Mouse (Mus musculus) bone marrow macrophage, adult 2 months (primary cell): ENCODE data around the gene Uts2.

Experiments
- CTCF ChIP-seq: IDR thresholded peaks from 2 replicates; pipeline ENCODE4 v1.5.1; 2012; ENCODE audit warnings: low read depth, mild to moderate bottlenecking, low read length, moderate library complexity
- POLR2A ChIP-seq: IDR thresholded peaks from 2 replicates; pipeline ENCODE4 v1.6.1; 2012; ENCODE audit warnings: mild to moderate bottlenecking, low read depth, low read length, borderline replicate concordance

DNA sequence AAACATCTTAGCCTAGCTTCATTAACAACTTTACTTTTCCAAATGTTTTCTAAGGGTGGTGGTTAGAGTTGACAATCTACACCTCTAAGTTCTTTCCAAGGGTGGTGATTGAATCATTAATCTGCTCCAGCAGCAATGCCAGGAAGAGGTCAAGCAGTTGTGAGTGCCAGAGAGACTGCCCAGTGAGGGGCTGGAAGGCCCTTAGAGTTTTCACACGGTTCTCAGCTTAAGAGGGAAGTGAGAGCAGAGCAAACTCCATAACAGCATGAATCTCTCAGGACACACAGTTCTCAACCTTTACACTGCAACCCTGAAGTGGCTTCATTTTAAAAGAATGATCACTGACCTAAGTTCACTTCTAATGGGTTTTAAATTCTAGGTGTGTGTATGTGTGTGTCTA is 21.8 kb upstream of the Uts2 start:
- no peak for TF ChIP-seq CTCF
- no peak for TF ChIP-seq POLR2A
